Mouse (Mus musculus): Measurements from ENCODE around the gene Igsf9b.

Gene Igsf9b

GRCm38 (mm10) chr9:27289543-27290308 lies 9.3 kb upstream of the Igsf9b start:
- DNase-seq (ENCODE audit: low spot score) = no peak

- DNase-seq (ENCODE audit: low spot score) = no peak
These were observed 4.6 kb upstream of the Igsf9b start for GRCm38 (mm10) chr9:27294380-27294779.

- DNase-seq (ENCODE audit: low spot score) = no peak
These were observed 533 bp downstream of the Igsf9b start for GRCm38 (mm10) chr9:27299286-27300187.

GRCm38 (mm10) chr9:27300188-27300691 lies 1.2 kb downstream of the Igsf9b start:
- DNase-seq (ENCODE audit: low spot score) = no peak

- no peak for DNase-seq (ENCODE audit: low spot score)
These were observed 1.7 kb downstream of the Igsf9b start for GRCm38 (mm10) chr9:27300698-27301097.

- no peak for DNase-seq (ENCODE audit: low spot score)
These were observed 2.5 kb downstream of the Igsf9b start for GRCm38 (mm10) chr9:27301486-27301885.

GRCm38 (mm10) chr9:27302291-27302690 lies 3.3 kb downstream of the Igsf9b start:
- DNase-seq (ENCODE audit: low spot score) = no peak

GRCm38 (mm10) chr9:27303571-27304484 lies 4.8 kb downstream of the Igsf9b start:
- no peak for DNase-seq (ENCODE audit: low spot score)

GRCm38 (mm10) chr9:27304485-27305102 lies 5.6 kb downstream of the Igsf9b start:
- no peak for DNase-seq (ENCODE audit: low spot score)

GRCm38 (mm10) chr9:27305502-27305901 lies 6.5 kb downstream of the Igsf9b start:
- no peak for DNase-seq (ENCODE audit: low spot score)

GRCm38 (mm10) chr9:27306642-27307041 lies 7.6 kb downstream of the Igsf9b start:
- DNase-seq (ENCODE audit: low spot score) = no peak

- DNase-seq (ENCODE audit: low spot score) = peak; percentile 63
These were observed 8.3 kb downstream of the Igsf9b start for GRCm38 (mm10) chr9:27307265-27307664.

- no peak for DNase-seq (ENCODE audit: low spot score)
These were observed 9.0 kb downstream of the Igsf9b start for GRCm38 (mm10) chr9:27308045-27308444.

- no peak for DNase-seq (ENCODE audit: low spot score)
These were observed 9.6 kb downstream of the Igsf9b start for GRCm38 (mm10) chr9:27308561-27308960.

GRCm38 (mm10) chr9:27310005-27310404 lies 11.0 kb downstream of the Igsf9b start:
- no peak for DNase-seq (ENCODE audit: low spot score)

GRCm38 (mm10) chr9:27313427-27313826 lies 14.4 kb downstream of the Igsf9b start:
- no peak for DNase-seq (ENCODE audit: low spot score)

- no peak for DNase-seq (ENCODE audit: low spot score)
These were observed 22.3 kb downstream of the Igsf9b start for GRCm38 (mm10) chr9:27321267-27321666.

- no peak for DNase-seq (ENCODE audit: low spot score)
These were observed 23.3 kb downstream of the Igsf9b start for GRCm38 (mm10) chr9:27322277-27322676.

GRCm38 (mm10) chr9:27323412-27323811 lies 24.4 kb downstream of the Igsf9b start:
- no peak for DNase-seq (ENCODE audit: low spot score)

- DNase-seq (ENCODE audit: low spot score) = peak; percentile 73
These were observed 26.9 kb downstream of the Igsf9b start for GRCm38 (mm10) chr9:27325920-27326319.

- no peak for DNase-seq (ENCODE audit: low spot score)
These were observed 28.6 kb downstream of the Igsf9b start for GRCm38 (mm10) chr9:27327558-27327957.
